Mouse (Mus musculus) midbrain, embryonic 10.5 days (tissue): ENCODE measurements at regions not wholly inside any gene's neighbourhood (a gene's known extent, or its start where the extent isn't known, plus 50 kb on each side); places are given as distances from the start of the nearest gene placed in this dataset.

Source experiments
- DNase-seq: peaks from one replicate; pipeline ENCODE4 v3.0.0-alpha.2; 2017; ENCODE audit warnings: low spot score
- H3K27ac ChIP-seq: fragments of 300-500 bp; sonication (generic); replicated peaks from 2 replicates; pipeline ENCODE4 v1.5.1; 2016; ENCODE audit warnings: mild to moderate bottlenecking
- H3K27me3 ChIP-seq: fragments of 300-500 bp; sonication (generic); 2 replicates; pipeline ENCODE4 v1.6.1; 2016; ENCODE audit warnings: low read depth, mild to moderate bottlenecking; ENCODE audit not compliant: poor library complexity, severe bottlenecking
- H3K36me3 ChIP-seq: fragments of 300-500 bp; sonication (generic); 2 replicates; pipeline ENCODE4 v1.6.1; 2016; ENCODE audit warnings: mild to moderate bottlenecking, moderate library complexity
- H3K4me1 ChIP-seq: fragments of 300-500 bp; sonication (generic); 2 replicates; pipeline ENCODE4 v1.6.1; 2016
- H3K4me3 ChIP-seq: fragments of 300-500 bp; sonication (generic); 2 replicates; pipeline ENCODE4 v1.5.1; 2016; ENCODE audit warnings: mild to moderate bottlenecking, moderate library complexity
- H3K9me3 ChIP-seq: fragments of 300-500 bp; sonication (generic); replicated peaks from 2 replicates; pipeline ENCODE4 v1.6.1; 2016; ENCODE audit warnings: mild to moderate bottlenecking
- WGBS: fragments of 180-500 bp; shearing (Covaris S2); methylation state at CpG from one replicate; pipeline ENCODE4 v1.1.7; 2016; 5-methylcytosine and 5-hydroxymethylcytosine counted together

DNA sequence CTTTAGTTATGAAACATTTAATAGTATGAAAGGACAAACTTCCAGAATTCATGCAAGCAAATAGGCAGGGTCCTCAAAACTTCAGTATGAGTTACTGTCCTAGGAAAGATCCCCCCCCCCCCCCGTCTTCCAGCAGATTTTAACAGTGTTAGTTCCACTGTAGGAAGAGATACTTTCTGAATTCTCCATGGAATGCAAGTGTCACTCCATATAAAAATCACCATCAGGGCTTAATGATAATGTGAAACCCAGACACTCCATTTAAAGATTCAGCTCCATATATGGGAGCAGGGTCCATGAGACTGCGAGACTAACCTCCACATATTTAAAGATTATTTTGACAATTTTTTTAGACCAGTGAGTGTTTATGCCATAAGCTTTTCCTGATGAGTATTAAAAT, 282.1 kb downstream of the Gm10283 start:
- Histone ChIP-seq H3K27me3 (no peaks in the 10 kb centered on the region), H3K9me3 (no peaks in the 10 kb centered on the region), H3K4me3 (no peak overlapping the region), H3K27ac (no peak overlapping the region), H3K36me3 (no peaks in the 10 kb centered on the region), H3K4me1 (no peaks in the 10 kb centered on the region)
- DNase-seq = no peak
- WGBS = 78% methylated on average over 2 of the region's 2 CpGs

DNA sequence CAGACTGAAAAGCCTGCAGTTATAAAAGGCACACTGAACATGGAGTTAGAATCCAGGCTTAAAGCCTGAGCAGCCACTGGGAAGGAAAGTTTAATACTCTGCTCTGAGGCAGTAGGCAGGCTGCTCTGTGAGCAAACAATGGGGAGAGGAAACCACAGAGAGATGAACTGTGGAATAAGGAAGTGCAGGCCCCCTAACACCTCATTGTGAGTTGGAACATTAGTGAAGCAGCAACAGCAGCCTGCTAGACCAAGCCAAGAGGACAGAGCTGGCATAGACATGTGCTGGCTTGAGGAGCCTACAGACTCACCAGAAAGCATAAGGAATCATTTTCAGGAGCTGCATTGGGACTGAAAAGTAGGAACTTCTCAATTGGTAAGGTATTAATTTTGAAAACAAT, 307.4 kb downstream of the Gm10283 start:
- Histone ChIP-seq H3K4me1 (no peaks in the 10 kb centered on the region), H3K27ac (no peak overlapping the region), H3K4me3 (no peak overlapping the region), H3K9me3 (no peaks in the 10 kb centered on the region), H3K36me3 (no peaks in the 10 kb centered on the region), H3K27me3 (no peaks in the 10 kb centered on the region)
- no peak for DNase-seq

DNA sequence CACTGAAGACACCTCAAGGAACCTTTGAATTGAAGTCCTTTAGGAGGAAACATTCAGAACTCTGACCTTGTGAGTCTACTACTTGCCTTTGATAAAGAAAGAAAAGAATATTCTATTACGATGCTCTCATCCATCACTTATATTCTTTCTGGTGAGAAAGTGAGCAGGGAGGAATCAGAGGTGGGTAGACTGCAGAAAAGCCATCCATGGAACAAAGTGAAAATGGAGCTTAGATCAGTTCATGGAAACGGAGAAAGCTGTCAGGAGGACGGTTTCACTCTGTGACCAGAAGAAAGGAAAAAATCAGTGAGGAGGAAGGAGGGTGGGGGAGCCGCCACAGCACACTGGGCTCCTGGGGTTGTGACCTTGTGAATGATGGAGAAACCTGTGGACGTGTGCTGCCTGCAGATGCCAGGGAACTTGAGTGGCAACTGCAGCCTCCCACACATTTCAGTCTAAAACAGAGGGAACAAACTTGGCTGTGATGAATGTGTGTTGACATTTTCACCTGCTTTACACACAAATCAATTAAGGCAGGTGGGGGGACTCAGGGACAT, 335.2 kb downstream of the Gm10283 start:
- H3K4me1 ChIP-seq = peaks cover 8% of the 10 kb centered on the region
- H3K36me3 ChIP-seq = no peaks in the 10 kb centered on the region
- 0 out of 2 replicates have a peak overlapping the region, but pooled peaks have one; percentile 6 for H3K27ac ChIP-seq
- no peak overlapping the region for H3K4me3 ChIP-seq
- H3K27me3 ChIP-seq = no peaks in the 10 kb centered on the region
- no peak for DNase-seq
- H3K9me3 ChIP-seq = no peaks in the 10 kb centered on the region
- WGBS = 50% methylated on average over 5 of the region's 5 CpGs
